Mouse (Mus musculus): ENCODE measurements around the gene Fam172a. TPM values are rescaled to one million over a fixed set of nuclear protein-coding genes. Genes with fewer than 3 reads are reported as not detected.

Gene Fam172a
- polyA plus RNA-seq, 1 experiment from 2014 or later = 34.6 TPM

- no peak overlapping the region for H3K4me2 ChIP-seq
- no peak overlapping the region for H3K9ac ChIP-seq
- 17% methylated on average over 12 of the region's 12 CpGs for WGBS
- H3K4me1 ChIP-seq = peaks cover 8% of the 10 kb centered on the region
- no peaks in the 10 kb centered on the region for H3K9me3 ChIP-seq
- H3K27me3 ChIP-seq = peaks cover 94% of the 10 kb centered on the region
- no peaks in the 10 kb centered on the region for H3K36me3 ChIP-seq
- H3K27ac ChIP-seq = no peak overlapping the region
- H3K4me3 ChIP-seq = no peak overlapping the region
- no peak for ATAC-seq (ENCODE audit: insufficient number of reproducible peaks, low FRiP score, low TSS enrichment, low read depth)
Observed at GRCm38 (mm10) chr13:78186340-78186946, 484.6 kb downstream of the Fam172a start.

DNA sequence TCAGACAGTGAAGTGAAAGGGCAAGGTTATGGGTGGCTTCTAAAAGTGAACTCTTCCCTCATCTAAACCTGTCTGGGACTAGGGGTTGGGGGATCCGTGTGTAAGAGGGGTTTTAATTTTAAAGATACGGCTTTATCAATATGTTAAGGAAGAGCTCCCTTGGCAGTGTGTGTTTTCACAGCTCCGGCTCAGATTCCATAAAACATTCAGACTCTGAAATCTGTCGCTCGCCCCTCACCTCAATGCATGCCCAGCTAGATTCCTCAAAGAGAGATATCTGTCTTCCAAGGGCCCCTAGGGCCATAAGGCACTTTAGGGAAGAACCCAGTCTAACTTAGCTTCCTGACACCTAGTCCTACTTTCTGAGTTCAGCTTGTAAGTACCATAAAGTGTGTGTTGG is 486.0 kb downstream of the Fam172a start:
- H3K4me1 ChIP-seq = no peaks in the 10 kb centered on the region
- no peaks in the 10 kb centered on the region for H3K36me3 ChIP-seq
- no peak overlapping the region for H3K9ac ChIP-seq
- H3K4me3 ChIP-seq = no peak overlapping the region
- no peak for ATAC-seq (ENCODE audit: insufficient number of reproducible peaks, low FRiP score, low TSS enrichment, low read depth)
- no peak overlapping the region for H3K4me2 ChIP-seq
- H3K27ac ChIP-seq = no peak overlapping the region
- H3K27me3 ChIP-seq = peaks cover 93% of the 10 kb centered on the region
- no peaks in the 10 kb centered on the region for H3K9me3 ChIP-seq
- 40% methylated on average over 5 of the region's 5 CpGs for WGBS

DNA sequence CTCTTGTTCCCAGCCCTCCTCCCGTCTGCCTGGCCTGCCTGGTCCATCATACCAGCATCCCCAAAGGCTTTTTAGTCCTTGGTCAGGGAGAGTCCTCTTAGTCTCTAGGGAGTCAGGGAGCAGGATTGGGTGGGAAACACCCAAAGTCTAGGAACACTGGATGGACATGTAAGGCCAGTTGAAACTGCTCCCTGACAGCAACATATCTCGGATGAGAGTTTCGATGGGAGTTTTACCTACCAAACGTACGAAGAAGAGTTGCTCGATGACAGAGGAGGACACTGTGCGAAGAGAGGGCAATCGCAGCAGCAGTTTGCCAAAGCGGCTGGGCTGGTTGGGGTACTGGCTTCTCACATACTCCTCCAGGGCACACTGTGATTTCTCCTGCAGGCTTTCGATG is 487.8 kb downstream of the Fam172a start:
- Histone ChIP-seq H3K27ac (no peak overlapping the region), H3K4me1 (peaks cover under 1% of the 10 kb centered on the region; the same call in 1 of the 2 replicates), H3K36me3 (no peaks in the 10 kb centered on the region), H3K4me2 (no peak overlapping the region), H3K9ac (no peak overlapping the region), H3K27me3 (peaks cover 94% of the 10 kb centered on the region), H3K4me3 (no peak overlapping the region), H3K9me3 (no peaks in the 10 kb centered on the region)
- no peak for ATAC-seq (ENCODE audit: insufficient number of reproducible peaks, low FRiP score, low TSS enrichment, low read depth)
- whole genome bisulfite sequencing = 27% methylated on average over 10 of the region's 10 CpGs

GRCm38 (mm10) chr13:78193211-78193610 is 491.4 kb downstream of the Fam172a start:
- no peaks in the 10 kb centered on the region for H3K9me3 ChIP-seq
- 40% methylated on average over 4 of the region's 4 CpGs for WGBS
- H3K4me2 ChIP-seq = no peak overlapping the region
- no peaks in the 10 kb centered on the region for H3K36me3 ChIP-seq
- H3K9ac ChIP-seq = no peak overlapping the region
- no peak overlapping the region for H3K27ac ChIP-seq
- H3K4me3 ChIP-seq = no peak overlapping the region
- peaks cover 91% of the 10 kb centered on the region for H3K27me3 ChIP-seq
- peaks cover 18% of the 10 kb centered on the region for H3K4me1 ChIP-seq
- no peak for ATAC-seq (ENCODE audit: insufficient number of reproducible peaks, low FRiP score, low TSS enrichment, low read depth)

GRCm38 (mm10) chr13:78194135-78194849 is 492.5 kb downstream of the Fam172a start:
- no peaks in the 10 kb centered on the region for H3K9me3 ChIP-seq
- 13% methylated on average over 26 of the region's 26 CpGs for WGBS
- no peak overlapping the region for H3K9ac ChIP-seq
- H3K4me2 ChIP-seq = peak overlapping the region; percentile 50
- peaks cover 93% of the 10 kb centered on the region for H3K27me3 ChIP-seq
- H3K4me1 ChIP-seq = peaks cover 23% of the 10 kb centered on the region
- no peak overlapping the region for H3K27ac ChIP-seq
- no peaks in the 10 kb centered on the region for H3K36me3 ChIP-seq
- H3K4me3 ChIP-seq = peak overlapping the region; percentile 32; the same call in 1 of the 2 replicates
- no peak for ATAC-seq (ENCODE audit: insufficient number of reproducible peaks, low FRiP score, low TSS enrichment, low read depth)

DNA sequence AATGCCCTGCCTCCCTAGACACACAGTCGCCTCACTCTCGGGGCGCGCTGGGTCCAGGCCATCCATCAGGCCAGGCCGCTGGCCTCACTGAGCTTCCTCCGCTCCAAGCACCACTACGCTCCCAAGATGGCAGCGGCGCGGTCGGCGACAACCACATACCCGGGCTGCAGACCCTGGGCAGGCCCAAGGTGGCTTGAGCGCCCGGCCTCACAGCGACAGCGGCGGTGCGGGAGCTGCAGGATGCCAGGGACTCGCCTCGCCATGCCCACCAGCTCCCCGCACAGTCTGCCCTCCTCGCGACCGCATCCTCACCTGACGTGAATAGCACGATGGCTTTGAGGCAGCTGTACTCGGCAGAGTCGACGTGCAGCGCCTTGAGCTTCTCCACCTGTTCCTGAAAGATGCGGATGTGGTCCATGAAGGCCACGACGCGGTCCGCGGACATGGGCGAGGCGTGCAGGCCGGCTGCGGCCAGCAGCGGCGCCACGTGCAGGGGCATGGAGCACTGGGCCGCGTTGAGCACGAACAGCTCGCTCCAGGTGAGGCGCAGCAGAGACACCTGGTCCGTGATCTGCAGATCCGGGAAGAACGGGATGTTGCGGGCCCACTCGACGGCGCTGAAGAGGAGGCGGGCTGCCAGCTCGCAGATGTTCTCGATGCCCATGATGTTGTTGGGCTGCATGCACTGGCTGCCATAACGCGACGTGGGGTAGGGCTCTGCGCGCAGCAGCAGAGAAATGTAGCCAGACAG is 493.2 kb downstream of the Fam172a start:
- peak overlapping the region; percentile 32 for H3K4me3 ChIP-seq
- H3K9ac ChIP-seq = no peak overlapping the region
- no peaks in the 10 kb centered on the region for H3K9me3 ChIP-seq
- H3K4me2 ChIP-seq = peak overlapping the region; percentile 50
- peaks cover 23% of the 10 kb centered on the region for H3K4me1 ChIP-seq
- no peak overlapping the region for H3K27ac ChIP-seq
- no peaks in the 10 kb centered on the region for H3K36me3 ChIP-seq
- H3K27me3 ChIP-seq = peaks cover 88% of the 10 kb centered on the region
- 4% methylated on average over 64 of the region's 64 CpGs for WGBS
- ATAC-seq (ENCODE audit: insufficient number of reproducible peaks, low FRiP score, low TSS enrichment, low read depth) = no peak

- no peak for ATAC-seq (ENCODE audit: insufficient number of reproducible peaks, low FRiP score, low TSS enrichment, low read depth)
- Histone ChIP-seq H3K36me3 (no peaks in the 10 kb centered on the region), H3K9me3 (no peaks in the 10 kb centered on the region), H3K27me3 (peaks cover 87% of the 10 kb centered on the region), H3K4me1 (peaks cover 27% of the 10 kb centered on the region), H3K4me3 (peak overlapping the region; percentile 32; the same call in 1 of the 2 replicates), H3K9ac (no peak overlapping the region), H3K4me2 (peak overlapping the region; percentile 50; the same call in 1 of the 2 replicates), H3K27ac (no peak overlapping the region)
- whole genome bisulfite sequencing = 28% methylated on average over 13 of the region's 13 CpGs
Observed at GRCm38 (mm10) chr13:78195601-78196115, 493.8 kb downstream of the Fam172a start.

DNA sequence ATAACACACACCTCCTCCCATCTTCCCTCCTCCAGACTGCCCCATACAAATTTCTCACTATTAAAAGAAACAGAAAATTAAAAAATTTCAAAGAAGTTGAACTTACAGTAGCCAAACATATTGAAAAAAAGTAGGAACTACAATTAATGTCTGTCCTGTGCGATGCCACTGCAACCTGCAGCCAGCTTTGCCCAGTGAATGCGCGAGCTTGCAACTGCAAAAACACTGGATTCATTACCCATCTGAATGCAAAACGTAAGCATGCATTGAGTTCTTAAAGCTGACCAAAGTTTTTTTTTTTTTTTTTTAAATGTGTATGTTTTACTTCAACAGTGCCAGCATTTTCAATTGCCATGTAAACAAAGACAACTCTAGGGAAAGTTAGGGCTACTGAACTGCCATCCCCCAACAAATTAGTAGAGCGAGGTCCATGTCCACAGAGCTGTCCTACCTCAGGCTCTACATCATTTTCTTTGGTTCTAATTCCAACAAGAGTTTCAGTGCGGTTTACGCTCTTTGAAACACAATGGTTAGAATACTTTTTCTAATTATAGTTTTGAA is 494.5 kb downstream of the Fam172a start:
- no peak for ATAC-seq (ENCODE audit: insufficient number of reproducible peaks, low FRiP score, low TSS enrichment, low read depth)
- Histone ChIP-seq H3K9me3 (no peaks in the 10 kb centered on the region), H3K9ac (no peak overlapping the region), H3K27ac (no peak overlapping the region), H3K4me2 (no peak overlapping the region), H3K4me1 (peaks cover 27% of the 10 kb centered on the region), H3K4me3 (no peak overlapping the region), H3K36me3 (no peaks in the 10 kb centered on the region), H3K27me3 (peaks cover 83% of the 10 kb centered on the region)
- 28% methylated on average over 7 of the region's 7 CpGs for WGBS

DNA sequence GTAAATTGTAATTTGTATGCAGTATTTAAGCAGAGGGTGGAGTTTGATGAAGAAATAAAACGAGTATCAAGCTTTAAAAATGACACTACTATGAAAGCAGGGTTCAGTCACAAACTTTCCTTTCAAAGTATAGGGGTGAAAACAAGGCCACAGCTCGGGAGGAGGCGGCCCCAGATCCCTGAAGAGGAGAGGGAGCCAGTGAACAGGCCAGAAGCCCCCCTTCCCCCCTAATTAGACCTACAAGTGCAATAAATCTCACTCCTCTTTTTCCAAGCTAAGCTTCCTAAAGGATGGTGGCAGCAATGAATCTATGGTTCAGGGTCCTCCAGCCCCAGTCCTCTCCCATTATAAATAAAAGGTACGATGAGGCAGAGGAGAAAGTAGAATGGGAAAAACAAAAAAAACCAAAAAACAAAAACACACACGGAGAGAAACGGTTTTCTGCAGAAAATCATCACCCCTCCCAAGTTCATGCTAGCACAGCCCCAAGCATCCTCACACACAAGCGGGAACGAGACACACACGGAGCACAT is 495.5 kb downstream of the Fam172a start:
- no peaks in the 10 kb centered on the region for H3K36me3 ChIP-seq
- peak overlapping the region; percentile 61 for H3K4me3 ChIP-seq
- H3K9me3 ChIP-seq = no peaks in the 10 kb centered on the region
- H3K4me1 ChIP-seq = peaks cover 34% of the 10 kb centered on the region
- no peak overlapping the region for H3K9ac ChIP-seq
- H3K4me2 ChIP-seq = peak overlapping the region; percentile 96
- H3K27me3 ChIP-seq = peaks cover 80% of the 10 kb centered on the region
- ATAC-seq (ENCODE audit: insufficient number of reproducible peaks, low FRiP score, low TSS enrichment, low read depth) = no peak
- H3K27ac ChIP-seq = no peak overlapping the region
- 2% methylated on average over 9 of the region's 9 CpGs for WGBS

DNA sequence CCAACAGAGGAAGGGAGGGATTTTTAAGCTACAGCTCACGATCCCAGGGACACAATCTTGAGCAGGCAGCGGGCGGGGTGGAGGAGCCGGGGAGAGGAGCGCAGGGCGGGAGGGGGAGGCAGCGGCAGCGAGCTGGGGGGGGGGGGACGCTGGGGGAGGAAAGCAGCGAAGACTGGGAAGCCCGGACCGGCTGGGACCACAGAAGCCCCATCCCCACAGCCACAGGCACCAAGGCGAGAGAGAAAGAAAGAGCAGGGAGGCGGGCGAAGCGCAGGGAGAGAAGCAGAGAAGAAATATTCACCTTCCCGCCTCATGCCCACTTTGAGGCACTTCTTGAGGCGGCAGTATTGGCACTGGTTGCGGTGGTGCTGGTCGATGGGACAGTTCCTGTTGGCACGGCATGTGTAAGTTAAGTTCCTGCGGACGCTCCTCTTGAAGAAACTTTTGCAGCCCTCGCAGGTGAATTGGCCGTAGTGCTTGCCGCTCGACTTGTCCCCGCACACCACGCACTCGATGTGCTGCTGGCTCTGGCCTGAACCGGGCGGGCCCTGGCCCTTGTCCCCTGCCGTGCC is 496.1 kb downstream of the Fam172a start:
- H3K9ac ChIP-seq = peak overlapping the region; percentile 56; the same call in 1 of the 2 replicates
- no peak for ATAC-seq (ENCODE audit: insufficient number of reproducible peaks, low FRiP score, low TSS enrichment, low read depth)
- peak overlapping the region; percentile 96 for H3K4me2 ChIP-seq
- peaks cover 39% of the 10 kb centered on the region for H3K4me1 ChIP-seq
- H3K4me3 ChIP-seq = peak overlapping the region; percentile 61
- H3K27ac ChIP-seq = 0 out of 2 replicates have a peak overlapping the region, but pooled peaks have one; percentile 65
- no peaks in the 10 kb centered on the region for H3K9me3 ChIP-seq
- H3K36me3 ChIP-seq = no peaks in the 10 kb centered on the region
- WGBS = under 1% methylated on average over 25 of the region's 33 CpGs
- peaks cover 81% of the 10 kb centered on the region for H3K27me3 ChIP-seq

DNA sequence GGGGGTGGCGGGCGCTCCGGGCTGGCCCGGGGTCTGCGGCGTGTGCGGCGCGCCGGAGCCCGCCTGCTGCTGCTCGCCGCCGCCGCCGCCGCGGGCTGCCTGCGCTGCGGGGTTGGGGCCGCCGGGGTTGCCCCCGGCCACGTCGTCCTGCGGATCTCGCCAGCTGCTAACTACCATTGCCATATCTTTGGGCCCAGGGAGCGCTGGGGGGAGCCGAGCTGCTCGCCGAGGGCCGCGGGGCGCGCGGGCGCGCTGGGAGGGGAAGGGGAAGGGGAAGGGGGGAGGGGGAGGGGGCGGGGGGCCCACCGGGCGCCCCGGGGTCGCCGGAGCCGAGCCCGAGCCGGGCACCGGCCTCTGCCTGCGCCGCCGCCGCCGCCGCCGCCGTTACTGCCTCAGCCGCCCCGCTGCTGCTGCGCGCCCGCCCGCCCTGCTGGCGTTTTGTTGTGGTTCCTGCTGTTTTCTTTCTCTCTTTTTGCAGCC is 496.6 kb downstream of the Fam172a start:
- H3K36me3 ChIP-seq = no peaks in the 10 kb centered on the region
- H3K4me2 ChIP-seq = peak overlapping the region; percentile 96
- H3K4me3 ChIP-seq = peak overlapping the region; percentile 61
- ATAC-seq (ENCODE audit: insufficient number of reproducible peaks, low FRiP score, low TSS enrichment, low read depth) = no peak
- peak overlapping the region; percentile 56 for H3K9ac ChIP-seq
- peak overlapping the region; percentile 65; the same call in 1 of the 2 replicates for H3K27ac ChIP-seq
- H3K4me1 ChIP-seq = peaks cover 44% of the 10 kb centered on the region
- WGBS = under 1% methylated on average over 31 of the region's 63 CpGs
- no peaks in the 10 kb centered on the region for H3K9me3 ChIP-seq
- H3K27me3 ChIP-seq = peaks cover 81% of the 10 kb centered on the region
